Mouse (Mus musculus) lung, embryonic 15.5 days (tissue): ENCODE data around the gene Iqsec1. TPM values are rescaled to one million over a fixed set of nuclear protein-coding genes. Genes with fewer than 3 reads are reported as not detected.

Source experiments
- ATAC-seq: fragments of 200-750 bp; cut with Nextera tagmentation; 2 replicates; pipeline ENCODE4 v1.8.0; 2017; ENCODE audit warnings: moderate number of reproducible peaks, borderline replicate concordance; ENCODE audit not compliant: low FRiP score, low TSS enrichment; ENCODE audit errors: extremely low read depth
- H3K27ac ChIP-seq: fragments of 300-500 bp; sonication (generic); 2 replicates; pipeline ENCODE4 v1.5.1; 2015; ENCODE audit warnings: moderate library complexity, mild to moderate bottlenecking, inconsistent platforms
- H3K27me3 ChIP-seq: fragments of 300-500 bp; sonication (generic); 2 replicates; pipeline ENCODE4 v1.6.1; 2015; ENCODE audit warnings: inconsistent platforms
- H3K36me3 ChIP-seq: fragments of 300-500 bp; sonication (generic); 2 replicates; pipeline ENCODE4 v1.6.1; 2015; ENCODE audit warnings: inconsistent platforms
- H3K4me1 ChIP-seq: fragments of 300-500 bp; sonication (generic); 2 replicates; pipeline ENCODE4 v1.6.1; 2015; ENCODE audit warnings: inconsistent platforms
- H3K4me2 ChIP-seq: fragments of 300-500 bp; sonication (generic); 2 replicates; pipeline ENCODE4 v1.6.1; 2015; ENCODE audit warnings: inconsistent platforms, mild to moderate bottlenecking, moderate library complexity
- H3K4me3 ChIP-seq: fragments of 300-500 bp; sonication (generic); 2 replicates; pipeline ENCODE4 v1.5.1; 2015; ENCODE audit warnings: mild to moderate bottlenecking, inconsistent platforms
- H3K9ac ChIP-seq: fragments of 300-500 bp; sonication (generic); 2 replicates; pipeline ENCODE4 v1.6.1; 2015; ENCODE audit warnings: inconsistent platforms
- H3K9me3 ChIP-seq: fragments of 300-500 bp; sonication (generic); 2 replicates; pipeline ENCODE4 v1.6.1; 2016; ENCODE audit warnings: inconsistent platforms
- whole genome bisulfite sequencing: fragments of 180-500 bp; shearing (Covaris S2); methylation state at CpG from one replicate; pipeline ENCODE4 v1.1.7; 2015; 5-methylcytosine and 5-hydroxymethylcytosine counted together
- polyA plus RNA-seq: library from polyadenylated mRNA; unstranded; fragments of >200 nt; fragmentation: Nextera tagmentation; extraction: Ambion mirVana; gene quantifications from 2 replicates; pipeline ENCODE4 v1.2.1, GENCODE M21; 2015

Gene Iqsec1
- polyA plus RNA-seq, 1 experiment from 2014 or later, result 12.3 TPM

DNA sequence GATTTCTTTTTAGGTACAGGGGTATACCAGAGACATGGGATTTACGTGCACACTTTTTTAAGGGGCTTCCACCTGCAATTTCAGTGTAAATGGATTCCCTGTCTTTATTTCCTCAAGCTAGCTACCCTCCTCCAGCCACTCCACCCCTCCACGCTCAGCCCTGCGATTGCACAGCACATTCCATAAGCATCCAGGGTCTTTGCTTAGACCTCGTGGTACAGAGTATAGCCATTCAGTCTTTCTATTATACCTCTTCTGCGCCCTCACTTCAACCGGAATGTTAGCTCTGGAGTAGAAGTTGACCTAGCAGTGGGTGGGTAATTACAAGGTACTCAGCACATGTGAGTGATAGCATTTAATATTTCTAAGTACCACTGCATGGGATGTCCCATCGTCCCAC is 13.1 kb upstream of the Iqsec1 start:
- Histone ChIP-seq H3K9ac (no peak overlapping the region), H3K4me3 (no peak overlapping the region), H3K4me1 (peaks cover 9% of the 10 kb centered on the region; the same call in 1 of the 2 replicates), H3K27me3 (no peaks in the 10 kb centered on the region), H3K27ac (peak overlapping the region; percentile 19; the same call in 1 of the 2 replicates), H3K36me3 (no peaks in the 10 kb centered on the region), H3K4me2 (peak overlapping the region; percentile 19; the same call in 1 of the 2 replicates), H3K9me3 (no peaks in the 10 kb centered on the region)
- WGBS, result 32% methylated on average over 7 of the region's 7 CpGs
- ATAC-seq, result peak; percentile 77

- no peak overlapping the region for H3K9ac ChIP-seq
- H3K4me1 ChIP-seq, result peaks cover 9% of the 10 kb centered on the region; the same call in 1 of the 2 replicates
- H3K4me2 ChIP-seq, result peak overlapping the region; percentile 19; the same call in 1 of the 2 replicates
Observed at GRCm38 (mm10) chr6:91000819-91001525, 12.5 kb upstream of the Iqsec1 start.

DNA sequence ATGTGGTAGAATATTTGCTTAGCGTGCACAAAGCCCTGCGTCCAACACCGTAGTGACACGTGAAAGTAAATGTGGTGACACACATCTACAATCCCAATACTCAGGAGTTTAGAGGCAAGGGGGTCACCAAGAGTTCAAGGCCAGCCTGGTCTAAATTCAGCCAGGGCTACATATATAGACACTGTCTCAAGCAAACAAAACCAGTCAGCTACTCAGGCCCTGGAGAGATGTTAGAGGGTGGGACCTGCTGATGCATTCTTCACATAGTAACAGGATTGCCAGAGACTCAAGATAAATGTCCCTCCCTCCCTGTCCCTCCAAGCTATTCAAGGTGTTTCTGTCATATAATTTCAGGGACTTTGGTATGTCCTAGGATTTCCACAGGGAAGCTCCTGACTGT is 10.7 kb upstream of the Iqsec1 start:
- WGBS, result 60% methylated on average over 4 of the region's 4 CpGs
- Histone ChIP-seq H3K27me3 (no peaks in the 10 kb centered on the region), H3K9ac (no peak overlapping the region), H3K4me2 (no peak overlapping the region), H3K4me3 (no peak overlapping the region), H3K27ac (no peak overlapping the region), H3K9me3 (no peaks in the 10 kb centered on the region), H3K4me1 (peaks cover 9% of the 10 kb centered on the region; the same call in 1 of the 2 replicates), H3K36me3 (no peaks in the 10 kb centered on the region)
- no peak for ATAC-seq

More at GRCm38 (mm10) chr6:91000819-91001525, 12.5 kb upstream of the Iqsec1 start:
- Histone ChIP-seq H3K36me3 (no peaks in the 10 kb centered on the region), H3K4me3 (no peak overlapping the region), H3K27me3 (no peaks in the 10 kb centered on the region), H3K9me3 (no peaks in the 10 kb centered on the region), H3K27ac (peak overlapping the region; percentile 19; the same call in 1 of the 2 replicates)
- ATAC-seq, result no peak
- 17% methylated on average over 15 of the region's 15 CpGs for WGBS

DNA sequence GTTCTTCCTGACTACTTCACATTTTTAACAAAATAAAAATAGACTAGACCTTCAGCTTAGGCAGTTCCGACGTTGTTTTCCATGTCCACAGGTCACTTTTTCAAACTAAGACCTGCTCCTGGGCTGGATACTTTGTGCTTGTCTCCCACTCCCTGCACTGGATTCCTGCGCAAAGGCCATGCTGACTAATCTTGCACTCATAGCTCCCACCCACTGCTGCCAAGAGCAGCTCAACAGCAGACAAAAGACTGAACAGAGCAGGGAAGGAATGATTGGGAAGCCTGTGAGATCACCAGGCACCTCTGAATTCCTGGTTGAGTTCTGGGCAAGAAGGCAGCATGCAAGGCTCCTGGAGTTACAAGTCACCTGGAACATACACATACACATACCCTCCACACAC is 8.5 kb upstream of the Iqsec1 start:
- H3K9ac ChIP-seq, result no peak overlapping the region
- no peak for ATAC-seq
- no peak overlapping the region for H3K4me2 ChIP-seq
- H3K4me1 ChIP-seq, result peaks cover 9% of the 10 kb centered on the region; the same call in 1 of the 2 replicates
- H3K9me3 ChIP-seq, result no peaks in the 10 kb centered on the region
- H3K36me3 ChIP-seq, result no peaks in the 10 kb centered on the region
- H3K27ac ChIP-seq, result no peak overlapping the region
- WGBS, result 92% methylated on average over 3 of the region's 3 CpGs
- no peaks in the 10 kb centered on the region for H3K27me3 ChIP-seq
- H3K4me3 ChIP-seq, result no peak overlapping the region

GRCm38 (mm10) chr6:90996181-90996580 is 7.7 kb upstream of the Iqsec1 start:
- H3K4me3 ChIP-seq, result no peak overlapping the region
- H3K9me3 ChIP-seq, result no peaks in the 10 kb centered on the region
- H3K36me3 ChIP-seq, result no peaks in the 10 kb centered on the region
- no peak for ATAC-seq
- peaks cover 6% of the 10 kb centered on the region; the same call in 1 of the 2 replicates for H3K4me1 ChIP-seq
- WGBS, result 85% methylated on average over 2 of the region's 2 CpGs
- H3K4me2 ChIP-seq, result no peak overlapping the region
- no peak overlapping the region for H3K27ac ChIP-seq
- H3K27me3 ChIP-seq, result no peaks in the 10 kb centered on the region
- H3K9ac ChIP-seq, result no peak overlapping the region

DNA sequence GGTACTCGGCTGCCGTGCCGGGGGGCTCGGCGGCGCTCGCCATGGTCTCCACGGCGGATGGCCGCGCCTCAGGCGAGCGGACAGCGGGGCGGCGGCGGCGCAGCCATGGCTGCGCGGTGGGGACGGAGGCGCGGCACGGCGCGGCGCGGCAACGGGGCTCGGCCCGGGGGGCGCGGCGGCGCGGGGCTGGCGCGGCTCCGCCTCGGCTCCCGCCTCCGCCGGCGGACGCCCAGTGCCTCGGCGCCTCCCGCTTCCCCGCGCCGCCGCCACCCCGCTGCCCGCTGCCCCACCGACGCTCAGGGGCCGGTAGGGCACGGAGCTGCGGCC is 223 bp downstream of the Iqsec1 start:
- Histone ChIP-seq H3K36me3 (no peaks in the 10 kb centered on the region), H3K4me1 (peaks cover 43% of the 10 kb centered on the region), H3K27me3 (peaks cover 11% of the 10 kb centered on the region; the same call in 1 of the 2 replicates), H3K9me3 (no peaks in the 10 kb centered on the region), H3K4me2 (peak overlapping the region; percentile 100), H3K27ac (peak overlapping the region; percentile 69), H3K4me3 (peak overlapping the region; percentile 69), H3K9ac (peak overlapping the region; percentile 64)
- WGBS, result under 1% methylated on average over 28 of the region's 59 CpGs
- ATAC-seq, result peak; percentile 29

DNA sequence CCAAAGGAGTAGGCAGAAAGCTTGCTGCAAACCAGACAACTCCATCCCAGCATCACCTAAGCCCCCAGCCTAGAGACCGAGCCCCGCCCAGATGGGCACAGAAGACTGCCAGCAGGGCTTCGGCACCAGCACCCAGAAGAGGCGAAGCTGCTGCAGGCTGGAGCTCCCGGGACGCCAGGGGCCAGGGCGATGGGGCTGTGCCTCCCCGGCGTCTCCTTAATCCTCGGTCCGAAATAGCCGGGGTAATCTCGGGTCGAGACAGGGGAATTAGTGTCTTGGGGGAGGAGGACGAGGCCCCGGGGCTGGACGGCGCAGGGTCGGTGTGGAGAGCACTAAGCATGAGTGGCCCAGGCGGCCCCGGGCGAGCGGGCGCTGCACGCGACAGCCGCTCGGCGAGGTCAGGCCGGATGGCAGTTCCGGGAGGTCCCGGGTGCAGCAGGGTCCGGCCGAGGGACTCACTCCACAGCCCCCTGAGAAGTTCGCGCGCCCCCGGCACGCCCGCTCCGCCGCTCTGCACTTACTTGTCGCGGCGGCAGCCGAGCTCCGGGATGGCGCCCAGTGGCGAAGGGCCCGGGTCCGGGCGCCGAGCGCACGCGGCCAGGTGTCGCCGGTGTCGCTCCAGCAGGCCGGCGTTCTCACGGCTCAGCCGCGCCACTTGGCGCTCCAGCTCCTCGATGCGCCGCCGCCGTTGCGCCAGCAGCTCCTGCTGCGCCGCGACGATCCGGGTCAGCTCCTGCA is 755 bp downstream of the Iqsec1 start:
- Histone ChIP-seq H3K27me3 (peaks cover 11% of the 10 kb centered on the region; the same call in 1 of the 2 replicates), H3K27ac (peak overlapping the region; percentile 69), H3K36me3 (no peaks in the 10 kb centered on the region), H3K4me1 (peaks cover 43% of the 10 kb centered on the region), H3K4me2 (peak overlapping the region; percentile 100), H3K9ac (peak overlapping the region; percentile 64), H3K9me3 (no peaks in the 10 kb centered on the region), H3K4me3 (peak overlapping the region; percentile 69)
- no peak for ATAC-seq
- WGBS, result under 1% methylated on average over 53 of the region's 76 CpGs

DNA sequence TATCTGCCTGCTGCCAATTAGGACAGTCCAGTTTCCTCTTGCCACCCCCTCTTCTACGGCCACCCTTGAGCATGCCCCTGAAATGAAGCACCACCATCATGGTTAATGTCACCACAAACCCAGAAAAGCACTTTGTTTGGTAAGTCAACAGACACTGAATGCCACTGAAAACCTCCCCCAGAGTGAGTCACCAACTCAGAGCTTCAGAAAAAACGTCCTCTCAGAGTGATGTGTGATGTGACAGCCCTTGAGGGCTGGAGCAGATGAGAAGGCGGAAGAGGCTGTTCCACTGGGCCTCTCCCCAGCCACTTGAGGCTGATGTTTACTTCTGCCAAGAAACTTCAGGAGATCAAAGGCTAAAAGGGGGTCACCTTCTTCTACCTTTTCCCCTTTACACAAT is 4.4 kb downstream of the Iqsec1 start:
- H3K4me3 ChIP-seq, result no peak overlapping the region
- no peak overlapping the region for H3K27ac ChIP-seq
- WGBS, result 24% methylated on average over 3 of the region's 3 CpGs
- no peak overlapping the region for H3K4me2 ChIP-seq
- H3K36me3 ChIP-seq, result no peaks in the 10 kb centered on the region
- H3K9ac ChIP-seq, result no peak overlapping the region
- H3K9me3 ChIP-seq, result no peaks in the 10 kb centered on the region
- H3K27me3 ChIP-seq, result peaks cover 11% of the 10 kb centered on the region; the same call in 1 of the 2 replicates
- no peak for ATAC-seq
- peaks cover 43% of the 10 kb centered on the region for H3K4me1 ChIP-seq

- no peaks in the 10 kb centered on the region for H3K27me3 ChIP-seq
Observed at GRCm38 (mm10) chr6:90974279-90974678, 14.2 kb downstream of the Iqsec1 start.

DNA sequence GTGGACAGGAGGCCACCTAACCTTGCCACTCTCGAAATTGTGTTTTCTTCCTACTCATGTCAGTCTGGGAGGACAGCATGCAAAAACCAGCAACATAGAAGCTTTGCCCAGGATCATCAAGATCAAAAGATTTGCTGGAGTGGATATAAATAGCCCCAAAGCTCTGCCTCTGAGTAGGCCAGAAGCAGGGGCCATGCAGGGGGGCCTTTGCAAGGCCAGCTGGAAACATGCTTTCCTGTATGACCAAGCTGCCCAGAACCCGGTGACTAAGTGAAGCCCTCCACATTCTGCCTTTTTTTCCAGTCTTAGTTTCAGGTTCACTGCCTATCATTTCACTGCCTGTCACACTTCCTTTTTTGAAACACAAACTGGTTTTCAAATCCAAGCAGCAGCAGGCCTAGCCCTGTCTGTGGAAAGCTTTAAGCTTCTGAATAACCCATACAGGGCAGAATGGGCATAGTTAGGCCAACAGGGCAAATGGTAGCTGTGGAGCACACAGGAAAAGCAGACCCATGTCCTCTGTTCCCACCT is 19.1 kb downstream of the Iqsec1 start:
- Histone ChIP-seq H3K36me3 (no peaks in the 10 kb centered on the region), H3K4me3 (no peak overlapping the region), H3K9me3 (no peaks in the 10 kb centered on the region), H3K9ac (no peak overlapping the region), H3K27me3 (no peaks in the 10 kb centered on the region), H3K27ac (no peak overlapping the region), H3K4me2 (no peak overlapping the region), H3K4me1 (peaks cover 4% of the 10 kb centered on the region; the same call in 1 of the 2 replicates)
- ATAC-seq, result no peak
- WGBS, result 44% methylated on average over 2 of the region's 2 CpGs

More at GRCm38 (mm10) chr6:90974279-90974678, 14.2 kb downstream of the Iqsec1 start:
- no peak overlapping the region for H3K27ac ChIP-seq
- no peak overlapping the region for H3K4me3 ChIP-seq
- ATAC-seq, result no peak
- no peaks in the 10 kb centered on the region for H3K36me3 ChIP-seq
- WGBS, result 73% methylated on average over 2 of the region's 2 CpGs
- H3K4me1 ChIP-seq, result peaks cover 2% of the 10 kb centered on the region; the same call in 1 of the 2 replicates
- no peaks in the 10 kb centered on the region for H3K9me3 ChIP-seq
- H3K4me2 ChIP-seq, result no peak overlapping the region
- no peak overlapping the region for H3K9ac ChIP-seq

DNA sequence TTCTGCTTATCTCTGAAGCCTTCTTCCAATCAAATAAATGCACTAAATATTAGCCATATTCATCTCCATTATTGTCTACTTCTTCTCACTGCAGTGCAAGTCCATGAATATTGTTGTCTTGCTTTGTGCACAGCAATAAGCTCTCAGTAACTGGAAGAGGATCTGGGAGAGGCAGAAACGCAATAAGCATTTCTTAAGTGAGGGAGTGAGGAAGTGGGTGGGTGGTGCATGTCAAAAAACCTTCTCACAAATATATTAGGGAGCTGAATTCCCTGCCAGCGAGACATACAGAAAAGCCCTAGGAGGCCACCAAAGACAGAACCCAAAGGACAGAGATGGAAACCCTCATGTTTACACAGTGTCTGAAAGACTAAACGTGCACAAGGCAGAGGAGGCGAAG is 35.1 kb downstream of the Iqsec1 start:
- Histone ChIP-seq H3K9me3 (no peaks in the 10 kb centered on the region), H3K27ac (no peak overlapping the region), H3K4me1 (no peaks in the 10 kb centered on the region), H3K4me2 (no peak overlapping the region), H3K4me3 (no peak overlapping the region), H3K27me3 (no peaks in the 10 kb centered on the region), H3K36me3 (no peaks in the 10 kb centered on the region), H3K9ac (no peak overlapping the region)
- WGBS, result 40% methylated on average over 4 of the region's 4 CpGs
- ATAC-seq, result no peak

DNA sequence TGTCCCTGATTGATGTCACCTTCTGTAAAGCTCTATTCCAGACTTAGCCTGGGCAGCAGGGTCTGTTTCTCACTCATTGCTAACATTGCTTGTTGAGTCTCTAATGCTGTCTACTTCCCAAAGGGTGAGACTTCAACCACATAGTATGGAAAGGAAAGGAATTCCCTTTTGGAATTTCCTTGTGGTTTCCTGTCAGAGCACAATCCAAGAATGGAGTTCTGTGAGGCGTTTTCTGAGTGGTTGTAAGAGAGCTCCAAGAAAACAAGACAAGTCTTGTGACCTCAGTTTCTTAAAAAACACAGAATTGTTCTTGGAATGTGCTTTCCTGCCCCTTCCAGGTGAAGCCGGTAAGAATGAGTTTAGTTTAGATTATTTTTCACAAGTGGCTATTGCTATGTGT is 37.5 kb downstream of the Iqsec1 start:
- peaks cover 5% of the 10 kb centered on the region for H3K4me1 ChIP-seq
- no peaks in the 10 kb centered on the region for H3K27me3 ChIP-seq
- no peak overlapping the region for H3K4me3 ChIP-seq
- H3K9ac ChIP-seq, result no peak overlapping the region
- no peak for ATAC-seq
- 30% methylated on average over 2 of the region's 2 CpGs for WGBS
- H3K9me3 ChIP-seq, result no peaks in the 10 kb centered on the region
- no peak overlapping the region for H3K4me2 ChIP-seq
- no peak overlapping the region for H3K27ac ChIP-seq
- no peaks in the 10 kb centered on the region for H3K36me3 ChIP-seq
